Mouse (Mus musculus): ENCODE data around the gene P2rx6.

DNA sequence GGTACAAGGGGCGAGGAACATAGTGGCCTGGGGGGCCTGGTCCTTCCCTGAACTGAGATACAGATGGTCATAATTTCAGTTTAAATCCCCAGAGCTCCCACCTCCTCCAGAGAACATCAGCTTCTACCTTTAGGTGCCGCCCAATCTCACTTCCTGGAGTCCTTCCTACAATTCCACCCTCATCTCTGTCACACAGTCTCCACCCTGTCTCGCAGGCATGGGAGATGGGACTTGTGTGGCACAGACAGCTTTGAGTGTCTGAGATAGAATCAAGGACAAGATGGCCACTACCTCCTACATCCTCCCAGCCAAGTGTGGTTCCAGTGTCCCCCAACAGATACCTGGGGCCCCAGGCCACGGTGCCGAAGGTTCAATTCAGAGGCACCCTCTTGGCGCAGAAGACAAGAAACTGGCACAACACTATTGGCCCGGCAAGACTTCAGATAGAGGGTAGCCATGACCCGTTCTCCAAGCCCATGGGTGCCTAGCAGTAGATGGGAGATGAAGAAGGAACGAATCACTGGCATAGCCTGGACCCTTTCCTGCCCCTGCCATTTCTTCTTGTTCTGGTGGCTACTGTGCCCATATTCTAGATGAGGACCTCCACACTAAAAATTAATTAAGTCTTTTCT lies 2.2 kb upstream of the P2rx6 start:
- no peak for TF ChIP-seq CTCF (IDR thresholded peaks at IDR 0.05)
- no peak for TF ChIP-seq EP300 (IDR thresholded peaks at IDR 0.05)
